Mouse (Mus musculus): ENCODE measurements around the gene Rims4.

Rims4 gene

GRCm38 (mm10) chr2:163866061-163866460, 52.4 kb downstream of the Rims4 start:
- no peak for DNase-seq (ENCODE audit: low spot score in 2 of 2)

- no peak for DNase-seq (ENCODE audit: low spot score in 2 of 2)
Measured at GRCm38 (mm10) chr2:163865311-163865710, 53.2 kb downstream of the Rims4 start.

GRCm38 (mm10) chr2:163858254-163858947, 60.1 kb downstream of the Rims4 start:
- peak in 1 of 2 experiments; percentile 55 for DNase-seq (ENCODE audit: low spot score in 2 of 2)

GRCm38 (mm10) chr2:163857233-163857632, 61.2 kb downstream of the Rims4 start:
- DNase-seq (ENCODE audit: low spot score in 2 of 2) = no peak

GRCm38 (mm10) chr2:163853461-163853901, 65.0 kb downstream of the Rims4 start, which contains the start of gene Kcnk15:
Gene Kcnk15, plus strand, starts transcription at chr2:163853651.
- peak in 1 of 2 experiments; percentile 43 for DNase-seq (ENCODE audit: low spot score in 2 of 2)

- DNase-seq (ENCODE audit: low spot score in 2 of 2) = no peak
Measured at GRCm38 (mm10) chr2:163842043-163842442, 76.4 kb downstream of the Rims4 start.

- DNase-seq (ENCODE audit: low spot score in 2 of 2) = no peak
Measured at GRCm38 (mm10) chr2:163839519-163839918, 79.0 kb downstream of the Rims4 start.

GRCm38 (mm10) chr2:163838043-163838442, 80.4 kb downstream of the Rims4 start:
- peak; percentile 56 to 77 for DNase-seq (ENCODE audit: low spot score in 2 of 2)

- DNase-seq (ENCODE audit: low spot score in 2 of 2) = no peak
Measured at GRCm38 (mm10) chr2:163831163-163831562, 87.3 kb downstream of the Rims4 start.

- no peak for DNase-seq (ENCODE audit: low spot score in 2 of 2)
Measured at GRCm38 (mm10) chr2:163826494-163826893, 92.0 kb downstream of the Rims4 start.

- DNase-seq (ENCODE audit: low spot score in 2 of 2) = no peak
Measured at GRCm38 (mm10) chr2:163825861-163826260, 92.6 kb downstream of the Rims4 start.

GRCm38 (mm10) chr2:163823771-163824170, 94.7 kb downstream of the Rims4 start:
- no peak for DNase-seq (ENCODE audit: low spot score in 2 of 2)

GRCm38 (mm10) chr2:163823248-163823647, 95.2 kb downstream of the Rims4 start:
- peak in 1 of 2 experiments; percentile 22 for DNase-seq (ENCODE audit: low spot score in 2 of 2)

GRCm38 (mm10) chr2:163820607-163821006, 97.9 kb downstream of the Rims4 start, which contains the start of gene Ccn5:
Gene Ccn5, plus strand, starts transcription at chr2:163820861.
- DNase-seq (ENCODE audit: low spot score in 2 of 2) = no peak

- DNase-seq (ENCODE audit: low spot score in 2 of 2) = no peak
Measured at GRCm38 (mm10) chr2:163814739-163815465, 103.6 kb downstream of the Rims4 start.

GRCm38 (mm10) chr2:163813077-163813476, 105.4 kb downstream of the Rims4 start:
- DNase-seq (ENCODE audit: low spot score in 2 of 2) = no peak
